Comparison of ENCODE assay signal across 8 mouse cellular contexts in the genomic region with DNA sequence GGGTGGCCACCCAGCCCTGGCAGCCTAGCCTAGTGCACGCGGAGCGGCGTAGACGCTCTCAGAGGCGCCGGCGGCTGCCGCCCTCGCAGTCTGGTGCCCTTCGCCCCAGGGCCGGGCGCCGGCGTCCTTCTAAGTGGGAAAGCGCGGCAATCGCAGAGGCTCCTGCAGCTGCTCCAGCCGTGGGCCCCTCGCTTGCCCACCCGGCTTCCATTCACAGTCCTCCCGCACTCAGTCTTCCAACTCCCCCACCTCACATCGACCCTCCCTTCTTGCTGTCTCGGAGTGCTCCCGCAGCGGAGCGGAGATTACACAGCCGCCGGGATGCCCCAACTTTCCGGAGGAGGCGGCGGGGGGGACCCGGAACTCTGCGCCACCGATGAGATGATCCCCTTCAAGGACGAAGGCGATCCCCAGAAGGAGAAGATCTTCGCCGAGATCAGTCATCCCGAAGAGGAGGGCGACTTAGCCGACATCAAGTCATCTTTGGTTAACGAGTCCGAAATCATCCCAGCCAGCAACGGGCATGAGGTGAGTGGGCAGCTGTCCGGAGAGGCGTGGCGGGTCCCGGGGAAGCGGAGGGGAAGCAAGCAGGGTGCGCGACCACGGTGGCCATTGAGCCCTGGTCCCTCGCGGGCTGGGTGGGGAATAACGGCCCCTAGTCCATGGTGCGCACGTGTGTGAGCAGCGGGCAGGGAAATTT. TPM values are rescaled to one million over a fixed set of nuclear protein-coding genes. Genes with fewer than 3 reads are reported as not detected.
DNase-seq lines count a peak whose midpoint lies in the region; ATAC-seq and TF ChIP-seq lines count a peak whose summit lies in the region.

No protein-coding gene starts in this region.

- peak; percentile 75 for DNase-seq in heart, embryonic 10.5 days (ENCODE audit: low spot score)
- DNase-seq in heart, adult 9 months (ENCODE audit: low spot score in 2 of 2), result no peak
- no peak for DNase-seq in ES-E14 (ENCODE audit: low read depth, low spot score)
- DNase-seq in embryonic facial prominence, embryonic 11.5 days (ENCODE audit: low spot score), result peak; percentile 60
- DNase-seq in ovary, postnatal 36 days (ENCODE audit: low spot score), result peak; percentile 49
- no peak for DNase-seq in layer of hippocampus, adult 18-20 months (ENCODE audit: low spot score in 2 of 2)

- peaks cover 53% of the 10 kb centered on the region for H3K4me1 ChIP-seq in heart, embryonic 10.5 days
- H3K4me1 ChIP-seq in ES-E14 (ENCODE audit: control insufficient read depth in 2 of 2, insufficient read depth in 2 of 2, low read length in 2 of 2, poor library complexity in 1 of 2), result peaks cover 0 to 4% of the 10 kb centered on the region in 2 experiments; a peak in 1 of 4 replicates
- peaks cover 10% of the 10 kb centered on the region for H3K4me1 ChIP-seq in embryonic facial prominence, embryonic 11.5 days (ENCODE audit: control insufficient read depth, insufficient read depth, low read length)
- peaks cover 44% of the 10 kb centered on the region for H3K4me1 ChIP-seq in hindbrain, embryonic 12.5 days
- no peaks in the 10 kb centered on the region; the same call in none of the 2 replicates for H3K4me1 ChIP-seq in liver, embryonic 16.5 days (ENCODE audit: control insufficient read depth, low read depth, low read length)

- peaks cover 29% of the 10 kb centered on the region for H3K27me3 ChIP-seq in heart, embryonic 10.5 days (ENCODE audit: insufficient read depth, poor library complexity, severe bottlenecking)
- peaks cover 7% of the 10 kb centered on the region for H3K27me3 ChIP-seq in embryonic facial prominence, embryonic 11.5 days (ENCODE audit: control insufficient read depth, insufficient read depth, low read length)
- peaks cover 53% of the 10 kb centered on the region for H3K27me3 ChIP-seq in hindbrain, embryonic 12.5 days
- H3K27me3 ChIP-seq in liver, embryonic 16.5 days (ENCODE audit: control insufficient read depth, insufficient read depth, low read depth, low read length), result peaks cover 76% of the 10 kb centered on the region

- peak overlapping the region; percentile 94 for H3K27ac ChIP-seq in heart, embryonic 10.5 days
- no peak overlapping the region for H3K27ac ChIP-seq in ES-E14 (ENCODE audit: insufficient read depth, low read depth, low read length, poor library complexity, severe bottlenecking)
- H3K27ac ChIP-seq in embryonic facial prominence, embryonic 11.5 days (replicated peaks; ENCODE audit: low read depth, low read length), result peak overlapping the region; percentile 85
- H3K27ac ChIP-seq in hindbrain, embryonic 12.5 days, result peak overlapping the region; percentile 57
- no peak overlapping the region for H3K27ac ChIP-seq in liver, embryonic 16.5 days (ENCODE audit: low read length)

- no peaks in the 10 kb centered on the region for H3K9me3 ChIP-seq in heart, embryonic 10.5 days
- no peaks in the 10 kb centered on the region for H3K9me3 ChIP-seq in ES-E14 (ENCODE audit: control insufficient read depth, insufficient read depth, low read depth, low read length)
- H3K9me3 ChIP-seq in embryonic facial prominence, embryonic 11.5 days (replicated peaks; ENCODE audit: control insufficient read depth, low read length), result no peaks in the 10 kb centered on the region
- H3K9me3 ChIP-seq in hindbrain, embryonic 12.5 days (replicated peaks), result no peaks in the 10 kb centered on the region
- no peaks in the 10 kb centered on the region for H3K9me3 ChIP-seq in liver, embryonic 16.5 days (replicated peaks; ENCODE audit: control insufficient read depth, low read length)

- WGBS in heart, embryonic 10.5 days, result under 1% methylated on average over 59 of the region's 59 CpGs
- WGBS in embryonic facial prominence, embryonic 11.5 days, result under 1% methylated on average over 59 of the region's 59 CpGs
- WGBS in hindbrain, embryonic 12.5 days, result under 1% methylated on average over 59 of the region's 59 CpGs
- WGBS in liver, embryonic 16.5 days (ENCODE audit: insufficient replicate concordance), result 1% methylated on average over 59 of the region's 59 CpGs

- H3K9ac ChIP-seq in ES-E14 (ENCODE audit: insufficient read depth, low read depth, low read length, poor library complexity, severe bottlenecking), result peak overlapping the region; percentile 65
- H3K9ac ChIP-seq in embryonic facial prominence, embryonic 11.5 days (replicated peaks; ENCODE audit: low read length), result peak overlapping the region; percentile 86
- peak overlapping the region; percentile 71 for H3K9ac ChIP-seq in hindbrain, embryonic 12.5 days
- H3K9ac ChIP-seq in liver, embryonic 16.5 days (ENCODE audit: low read depth, low read length), result no peak overlapping the region

- in situ Hi-C loops in ES-E14 (cut with MboI; ENCODE audit: low sequenced_read_pairs in 2 of 2, unreplicated experiment in 2 of 2), result loop anchor here in 1 of 2 experiments (25.0 kb wide), 1 partner anchor 1899 kb away; no protein-coding TSS in a partner anchor

- H3K36me3 ChIP-seq in heart, embryonic 10.5 days, result peaks cover 11% of the 10 kb centered on the region
- H3K36me3 ChIP-seq in ES-E14 (ENCODE audit: control insufficient read depth, insufficient read depth, low read length, poor library complexity, severe bottlenecking), result no peaks in the 10 kb centered on the region; the same call in none of the 2 replicates
- H3K36me3 ChIP-seq in embryonic facial prominence, embryonic 11.5 days (replicated peaks; ENCODE audit: control insufficient read depth, insufficient read depth, low read depth, low read length), result no peaks in the 10 kb centered on the region
- no peaks in the 10 kb centered on the region for H3K36me3 ChIP-seq in hindbrain, embryonic 12.5 days
- no peaks in the 10 kb centered on the region for H3K36me3 ChIP-seq in liver, embryonic 16.5 days (ENCODE audit: control insufficient read depth, insufficient read depth)

- peak overlapping the region; percentile 84 for H3K4me3 ChIP-seq in heart, embryonic 10.5 days
- peak overlapping the region; percentile 70 to 74 for H3K4me3 ChIP-seq in ES-E14 (ENCODE audit: insufficient read depth in 1 of 2, low read depth in 1 of 2, low read length in 2 of 2, poor library complexity in 1 of 2, severe bottlenecking in 1 of 2)
- peak overlapping the region; percentile 80 for H3K4me3 ChIP-seq in embryonic facial prominence, embryonic 11.5 days (ENCODE audit: low read depth, low read length)
- H3K4me3 ChIP-seq in hindbrain, embryonic 12.5 days, result peak overlapping the region; percentile 55
- peak overlapping the region; percentile 47 for H3K4me3 ChIP-seq in liver, embryonic 16.5 days (ENCODE audit: low read depth, low read length)

- peak overlapping the region; percentile 92 for H3K4me2 ChIP-seq in embryonic facial prominence, embryonic 11.5 days (ENCODE audit: low read depth, low read length)
- peak overlapping the region; percentile 78 for H3K4me2 ChIP-seq in hindbrain, embryonic 12.5 days (replicated peaks)
- peak overlapping the region; percentile 57 for H3K4me2 ChIP-seq in liver, embryonic 16.5 days (ENCODE audit: low read depth, low read length)

- ATAC-seq in embryonic facial prominence, embryonic 11.5 days (replicated peaks; ENCODE audit: insufficient number of reproducible peaks, low FRiP score, low TSS enrichment, low read depth), result peak; percentile 32
- ATAC-seq in hindbrain, embryonic 12.5 days (ENCODE audit: low FRiP score), result peak; percentile 36
- no peak for ATAC-seq in liver, embryonic 16.5 days (ENCODE audit: low read depth)

TF ChIP-seq in ES-E14, 5 proteins besides CTCF, POLR2A, EP300 and RAD21:
- no peak for TF ChIP-seq CHD2 (IDR thresholded peaks at IDR 0.05; ENCODE audit: low read depth, low read length)
TF ChIP-seq in ES-E14: peak in this region for 0.

RNA-seq across cellular contexts. Expression of a gene that starts 1.0 kb away (rescaled TPM):
- 22.2 and 29.3 TPM in 2 replicates for polyA plus RNA-seq in heart, embryonic 10.5 days (2016; fragmentation: Nextera tagmentation; extraction: Ambion mirVana)
- 9.2 and 11.1 TPM in 2 replicates for total RNA-seq in ES-E14 (2012; rRNA removed)
- polyA plus RNA-seq in embryonic facial prominence, embryonic 11.5 days (2014; fragmentation: Nextera tagmentation; extraction: Ambion mirVana), result 73.9 and 87.2 TPM in 2 replicates
- 31.9 and 33.6 TPM in 2 replicates for polyA plus RNA-seq in hindbrain, embryonic 12.5 days (2016; fragmentation: Nextera tagmentation; extraction: Ambion mirVana)
- polyA plus RNA-seq in liver, embryonic 16.5 days (2015; fragmentation: Nextera tagmentation; extraction: Ambion mirVana), result 1.6 and 2.3 TPM in 2 replicates
- 1 to 10 TPM; 4.0 to 4.9 TPM for total RNA-seq in layer of hippocampus, adult 18-20 months (2021)

Comparison
In these comparisons a context has a peak if more than half of its experiments do, and no peak if none do; other contexts are left out.
1. DNase-seq: peak in heart, embryonic 10.5 days (single experiment), embryonic facial prominence, embryonic 11.5 days (single experiment) and ovary, postnatal 36 days (single experiment); none in heart, adult 9 months (0 of 2), ES-E14 (single experiment) and layer of hippocampus, adult 18-20 months (0 of 2).
2. H3K27ac ChIP-seq: peak in heart, embryonic 10.5 days (single experiment), embryonic facial prominence, embryonic 11.5 days (single experiment) and hindbrain, embryonic 12.5 days (single experiment); none in ES-E14 (single experiment) and liver, embryonic 16.5 days (single experiment).
3. Peak in every context shown above with its lines, with median percentiles within 50 percentile points of each other: H3K4me3 ChIP-seq and H3K4me2 ChIP-seq.